Comparison of ENCODE assay signal across 18 mouse cellular contexts in genomic region chr6:55646111-55646823, GRCm38 (mm10). TPM values are rescaled to one million over a fixed set of nuclear protein-coding genes. Genes with fewer than 3 reads are reported as not detected.
A peak's percentile ranks its signal among the peaks of the same experiment; 100 is the strongest.
DNase-seq lines count a peak whose midpoint lies in the region; ATAC-seq lines count a peak whose summit lies in the region.
"Had no signal": no experiment of that assay in that cellular context is flagged by ENCODE, and none has a peak within 500 bp of the region (broad histone marks: within the 10 kb centered on the region; RNA-seq: fewer than 3 reads in every experiment).

No protein-coding gene starts in this region.

- H3K36me3 ChIP-seq in heart, embryonic 13.5 days, result no peaks in the 10 kb centered on the region
- no peaks in the 10 kb centered on the region for H3K36me3 ChIP-seq in heart, embryonic 10.5 days
- H3K36me3 ChIP-seq in forebrain, embryonic 12.5 days (replicated peaks), result no peaks in the 10 kb centered on the region
- no peaks in the 10 kb centered on the region for H3K36me3 ChIP-seq in hindbrain, embryonic 11.5 days (ENCODE audit: control insufficient read depth, insufficient read depth, low read length)
- H3K36me3 ChIP-seq in midbrain, embryonic 15.5 days (replicated peaks), result no peaks in the 10 kb centered on the region
- H3K36me3 ChIP-seq: embryonic facial prominence, embryonic 15.5 days; lung, embryonic 15.5 days had no signal

- no peaks in the 10 kb centered on the region for H3K9me3 ChIP-seq in heart, embryonic 13.5 days
- H3K9me3 ChIP-seq in heart, embryonic 10.5 days, result no peaks in the 10 kb centered on the region
- no peaks in the 10 kb centered on the region for H3K9me3 ChIP-seq in forebrain, embryonic 12.5 days
- H3K9me3 ChIP-seq in hindbrain, embryonic 11.5 days (ENCODE audit: control insufficient read depth, low read length), result no peaks in the 10 kb centered on the region
- H3K9me3 ChIP-seq in midbrain, embryonic 15.5 days, result no peaks in the 10 kb centered on the region
- H3K9me3 ChIP-seq: embryonic facial prominence, embryonic 15.5 days; lung, embryonic 15.5 days had no signal

- no peak overlapping the region for H3K27ac ChIP-seq in heart, embryonic 13.5 days (replicated peaks)
- H3K27ac ChIP-seq in heart, embryonic 10.5 days, result no peak overlapping the region
- H3K27ac ChIP-seq in forebrain, embryonic 12.5 days, result peak overlapping the region; percentile 61; the same call in 1 of the 2 replicates
- no peak overlapping the region for H3K27ac ChIP-seq in hindbrain, embryonic 11.5 days (ENCODE audit: low read depth, low read length)
- no peak overlapping the region for H3K27ac ChIP-seq in midbrain, embryonic 15.5 days
- H3K27ac ChIP-seq: embryonic facial prominence, embryonic 15.5 days; lung, embryonic 15.5 days; stomach, postnatal 0 days had no signal

- WGBS in heart, embryonic 13.5 days, result 55% methylated on average over 14 of the region's 14 CpGs
- WGBS in heart, embryonic 10.5 days, result 65% methylated on average over 14 of the region's 14 CpGs
- 74% methylated on average over 14 of the region's 14 CpGs for WGBS in forebrain, embryonic 12.5 days
- WGBS in hindbrain, embryonic 11.5 days, result 65% methylated on average over 14 of the region's 14 CpGs
- 39% methylated on average over 14 of the region's 14 CpGs for WGBS in midbrain, embryonic 15.5 days

- peaks cover 42% of the 10 kb centered on the region for H3K4me1 ChIP-seq in heart, embryonic 13.5 days
- H3K4me1 ChIP-seq in heart, embryonic 10.5 days, result peaks cover 9% of the 10 kb centered on the region
- H3K4me1 ChIP-seq in forebrain, embryonic 12.5 days, result peaks cover 28% of the 10 kb centered on the region
- H3K4me1 ChIP-seq in hindbrain, embryonic 11.5 days (replicated peaks; ENCODE audit: control insufficient read depth, insufficient read depth, low read length), result no peaks in the 10 kb centered on the region; the same call in 1 of the 2 replicates
- H3K4me1 ChIP-seq in midbrain, embryonic 15.5 days, result peaks cover 35% of the 10 kb centered on the region

- no peak overlapping the region for H3K4me3 ChIP-seq in heart, embryonic 13.5 days
- H3K4me3 ChIP-seq in heart, embryonic 10.5 days, result no peak overlapping the region
- no peak overlapping the region for H3K4me3 ChIP-seq in forebrain, embryonic 12.5 days (replicated peaks)
- no peak overlapping the region for H3K4me3 ChIP-seq in hindbrain, embryonic 11.5 days (ENCODE audit: low read depth, low read length)
- H3K4me3 ChIP-seq in midbrain, embryonic 15.5 days, result no peak overlapping the region
- H3K4me3 ChIP-seq: embryonic facial prominence, embryonic 15.5 days; lung, embryonic 15.5 days had no signal

- no peak for DNase-seq in heart, embryonic 10.5 days (ENCODE audit: low spot score)
- no peak for DNase-seq in hindbrain, embryonic 11.5 days (ENCODE audit: low spot score)
- no peak for DNase-seq in adrenal gland, postnatal 10 days
- DNase-seq in heart, adult 9 months (ENCODE audit: low spot score in 2 of 2), result no peak
- DNase-seq: adrenal gland, adult 8-10 months; heart, adult 18-20 months had no signal

- peaks cover 44% of the 10 kb centered on the region for H3K27me3 ChIP-seq in heart, embryonic 13.5 days (replicated peaks)
- H3K27me3 ChIP-seq in heart, embryonic 10.5 days (ENCODE audit: insufficient read depth, poor library complexity, severe bottlenecking), result peaks cover 12% of the 10 kb centered on the region
- no peaks in the 10 kb centered on the region for H3K27me3 ChIP-seq in forebrain, embryonic 12.5 days
- H3K27me3 ChIP-seq in hindbrain, embryonic 11.5 days (ENCODE audit: control insufficient read depth, insufficient read depth, low read length), result no peaks in the 10 kb centered on the region
- no peaks in the 10 kb centered on the region for H3K27me3 ChIP-seq in midbrain, embryonic 15.5 days (replicated peaks)
- H3K27me3 ChIP-seq: embryonic facial prominence, embryonic 15.5 days; lung, embryonic 15.5 days had no signal

- H3K4me2 ChIP-seq in heart, embryonic 13.5 days, result peak overlapping the region; percentile 35; the same call in 1 of the 2 replicates
- no peak overlapping the region for H3K4me2 ChIP-seq in forebrain, embryonic 12.5 days
- no peak overlapping the region for H3K4me2 ChIP-seq in hindbrain, embryonic 11.5 days (replicated peaks; ENCODE audit: low read depth, low read length)
- H3K4me2 ChIP-seq in midbrain, embryonic 15.5 days, result peak overlapping the region; percentile 18; the same call in 1 of the 2 replicates
- H3K4me2 ChIP-seq: embryonic facial prominence, embryonic 15.5 days; lung, embryonic 15.5 days had no signal

- no peak overlapping the region for H3K9ac ChIP-seq in heart, embryonic 13.5 days
- H3K9ac ChIP-seq in forebrain, embryonic 12.5 days, result no peak overlapping the region
- H3K9ac ChIP-seq in hindbrain, embryonic 11.5 days (ENCODE audit: low read depth, low read length), result no peak overlapping the region
- H3K9ac ChIP-seq in midbrain, embryonic 15.5 days, result no peak overlapping the region
- H3K9ac ChIP-seq: embryonic facial prominence, embryonic 15.5 days; lung, embryonic 15.5 days had no signal

- no peak for ATAC-seq in heart, embryonic 13.5 days (ENCODE audit: extremely low read depth, insufficient number of reproducible peaks, low FRiP score, low TSS enrichment)
- peak; percentile 75; the same call in 1 of the 2 replicates for ATAC-seq in forebrain, embryonic 12.5 days (ENCODE audit: low FRiP score)
- ATAC-seq in hindbrain, embryonic 11.5 days (ENCODE audit: low FRiP score), result peak; percentile 56
- ATAC-seq in midbrain, embryonic 15.5 days (replicated peaks), result peak; percentile 35

RNA-seq across cellular contexts. Expression of gene Neurod6, which starts 34.8 kb away (rescaled TPM):
- 0.13 and 0.19 TPM in 2 replicates for polyA plus RNA-seq in heart, embryonic 13.5 days (2015; fragmentation: Nextera tagmentation; extraction: Ambion mirVana)
- polyA plus RNA-seq in heart, embryonic 10.5 days (2016; fragmentation: Nextera tagmentation; extraction: Ambion mirVana), result not detected in 2 replicates
- 60.8 and 65.8 TPM in 2 replicates for polyA plus RNA-seq in forebrain, embryonic 12.5 days (2016; fragmentation: Nextera tagmentation; extraction: Ambion mirVana)
- polyA plus RNA-seq in hindbrain, embryonic 11.5 days (2014; fragmentation: Nextera tagmentation; extraction: Ambion mirVana), result 0.36 and 0.86 TPM in 2 replicates
- polyA plus RNA-seq in midbrain, embryonic 15.5 days (2015; fragmentation: Nextera tagmentation; extraction: Ambion mirVana), result 17.3 and 22.5 TPM in 2 replicates
- total RNA-seq in adrenal gland, postnatal 10 days (2021), result not detected
- total RNA-seq: adrenal gland, adult 8-10 months; ES-E14; heart, adult 18-20 months; hematopoietic stem cell, adult 5-6 weeks; liver, adult 2 months; megakaryocyte, adult 5-6 weeks had no signal
- polyA plus RNA-seq: C2C12; kidney, embryonic 14.5 days; liver, adult 2 months had no signal

Comparison
In these comparisons a context has a peak if more than half of its experiments do, and no peak if none do; other contexts are left out.
1. H3K4me2 ChIP-seq: peak in heart, embryonic 13.5 days (single experiment) and midbrain, embryonic 15.5 days (single experiment); none in forebrain, embryonic 12.5 days (single experiment) and hindbrain, embryonic 11.5 days (single experiment).